Mouse (Mus musculus): Measurements from ENCODE around the gene Dact3.

DNA sequence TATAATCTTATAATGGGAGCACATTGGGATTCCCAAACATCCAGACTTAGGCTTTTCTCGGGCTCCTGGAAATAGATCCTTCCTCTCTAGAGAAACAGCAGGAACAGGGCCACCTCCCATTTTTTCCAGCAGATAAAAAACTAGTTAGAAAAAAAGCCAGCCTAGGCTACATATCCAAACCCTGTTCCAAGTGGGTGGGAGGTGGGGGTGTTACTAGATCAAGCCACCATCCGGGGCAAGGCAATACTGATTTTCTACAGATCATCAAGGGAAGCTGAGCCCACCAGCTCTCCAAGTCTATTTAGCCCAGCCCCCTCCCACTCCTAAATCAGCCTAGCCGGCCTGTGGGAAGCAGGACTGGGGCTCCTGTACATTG lies 30.4 kb upstream of the Dact3 start:
- TF ChIP-seq POLR2A (IDR thresholded peaks at IDR 0.05; ENCODE audit: control insufficient read depth, extremely low read depth, insufficient read depth, low read length, poor library complexity) (no peak), CTCF (IDR thresholded peaks at IDR 0.05; ENCODE audit: borderline replicate concordance, control insufficient read depth, extremely low read depth, insufficient read depth, low read length, poor library complexity) (no peak)

All from thymus, adult 2 months (tissue).